Mouse (Mus musculus): ENCODE measurements around the gene Baiap3. TPM values are rescaled to one million over a fixed set of nuclear protein-coding genes. Genes with fewer than 3 reads are reported as not detected.
"Not testable (repeated sequence)": the region's sequence is repeated elsewhere in the genome, so short reads cannot be mapped to it uniquely, and the experiment has no call there.

Baiap3 gene
- polyA plus RNA-seq, 1 experiment: 1.3 TPM

DNA sequence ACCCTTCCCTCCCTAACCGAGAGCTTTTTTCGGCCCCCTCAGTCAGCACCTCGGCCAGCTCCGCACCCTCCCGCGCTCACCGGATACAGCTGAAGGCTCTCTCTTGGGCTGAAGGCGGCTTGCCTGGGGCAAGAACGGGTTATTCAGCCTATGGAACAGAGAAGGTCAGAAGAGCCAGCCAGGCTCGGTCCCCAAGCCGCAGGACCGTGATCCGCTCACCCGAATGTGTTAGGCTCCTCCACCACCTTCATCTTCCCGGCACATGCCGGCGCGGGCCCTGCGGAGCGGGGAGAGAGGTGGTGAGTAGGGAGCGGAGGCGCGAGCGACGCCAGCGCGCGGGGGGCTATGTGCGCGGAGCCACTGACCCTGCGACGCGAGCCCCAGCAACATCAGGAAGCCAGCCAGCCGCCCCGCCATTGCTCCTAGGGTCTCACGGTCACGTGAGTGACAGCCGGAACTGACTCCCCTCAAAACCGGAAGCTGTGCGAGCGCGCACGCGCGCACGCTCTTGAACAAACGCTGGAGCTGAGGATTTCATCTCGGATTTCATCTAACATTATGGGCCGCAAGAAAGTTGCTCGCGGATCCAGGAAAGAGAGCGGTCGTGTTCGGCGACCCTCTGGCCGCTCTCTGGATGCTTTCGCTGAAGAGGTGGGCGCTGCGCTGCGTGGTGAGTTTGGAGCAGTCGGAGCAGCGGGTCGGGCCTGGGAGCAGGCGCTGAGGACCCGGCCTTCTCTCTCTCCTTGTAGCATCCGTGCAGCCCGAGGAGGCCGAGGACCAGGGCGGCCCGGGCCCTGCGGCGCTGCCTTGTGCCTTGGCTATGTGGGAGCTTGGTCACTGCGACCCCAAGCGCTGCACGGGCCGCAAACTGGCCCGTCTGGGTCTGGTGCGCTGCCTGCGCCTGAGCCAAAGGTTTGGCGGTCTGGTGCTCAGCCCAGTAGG lies 16.2 kb downstream of the Baiap3 start, which contains the start of the genes Gnptg and Tsr3:
TSS of gene Gnptg (minus strand) at position 430 of the 942 bp plus-strand sequence.
TSS of gene Tsr3 (plus strand) at position 476 of the 942 bp plus-strand sequence.
- no peak for TF ChIP-seq EP300 (IDR thresholded peaks at IDR 0.05; ENCODE audit: insufficient read depth, low read depth, low read length)
- no peak for TF ChIP-seq CTCF (IDR thresholded peaks at IDR 0.05; ENCODE audit: low read depth, low read length)
- peak; percentile 26 for TF ChIP-seq POLR2A (IDR thresholded peaks at IDR 0.05; ENCODE audit: insufficient read depth, low read length)
- H3K4me1 ChIP-seq (ENCODE audit: control insufficient read depth, insufficient read depth, low read length): peaks cover 2% of the 10 kb centered on the region
- H3K27me3 ChIP-seq (ENCODE audit: control insufficient read depth, insufficient read depth, low read length, poor library complexity, severe bottlenecking): no peaks in the 10 kb centered on the region
- H3K9ac ChIP-seq (ENCODE audit: low read depth, poor library complexity, severe bottlenecking): peak within 1 kb of the TSS; percentile 85
- H3K4me3 ChIP-seq (ENCODE audit: low read depth, low read length): peak within 1 kb of the TSS; percentile 90
- no peaks in the 10 kb centered on the region for H3K9me3 ChIP-seq (replicated peaks; ENCODE audit: control insufficient read depth, insufficient read depth, low read length, poor library complexity, severe bottlenecking)
- H3K36me3 ChIP-seq (ENCODE audit: control insufficient read depth, insufficient read depth, low read length, poor library complexity, severe bottlenecking): 0 out of 2 replicates have a peak, but pooled peaks cover 3% of the 10 kb centered on the region
- H3K27ac ChIP-seq (ENCODE audit: insufficient read depth, low read length): no peak within 1 kb of the TSS; the same call in 1 of the 2 replicates

GRCm38 (mm10) chr17:25235635-25236034 lies 20.5 kb downstream of the Baiap3 start:
- Histone ChIP-seq H3K9me3 (replicated peaks; ENCODE audit: control insufficient read depth, insufficient read depth, low read length, poor library complexity, severe bottlenecking) (no peaks in the 10 kb centered on the region), H3K27me3 (ENCODE audit: control insufficient read depth, insufficient read depth, low read length, poor library complexity, severe bottlenecking) (no peaks in the 10 kb centered on the region), H3K36me3 (ENCODE audit: control insufficient read depth, insufficient read depth, low read length, poor library complexity, severe bottlenecking) (peaks cover 11% of the 10 kb centered on the region; the same call in 1 of the 2 replicates), H3K4me3 (ENCODE audit: low read depth, low read length) (no peak overlapping the region), H3K9ac (ENCODE audit: low read depth, poor library complexity, severe bottlenecking) (no peak overlapping the region), H3K27ac (ENCODE audit: insufficient read depth, low read length) (no peak overlapping the region), H3K4me1 (ENCODE audit: control insufficient read depth, insufficient read depth, low read length) (no peaks in the 10 kb centered on the region)
- TF ChIP-seq EP300 (IDR thresholded peaks at IDR 0.05; ENCODE audit: insufficient read depth, low read depth, low read length): no peak
- no peak for TF ChIP-seq CTCF (IDR thresholded peaks at IDR 0.05; ENCODE audit: low read depth, low read length)
- no peak for TF ChIP-seq POLR2A (IDR thresholded peaks at IDR 0.05; ENCODE audit: insufficient read depth, low read length)

DNA sequence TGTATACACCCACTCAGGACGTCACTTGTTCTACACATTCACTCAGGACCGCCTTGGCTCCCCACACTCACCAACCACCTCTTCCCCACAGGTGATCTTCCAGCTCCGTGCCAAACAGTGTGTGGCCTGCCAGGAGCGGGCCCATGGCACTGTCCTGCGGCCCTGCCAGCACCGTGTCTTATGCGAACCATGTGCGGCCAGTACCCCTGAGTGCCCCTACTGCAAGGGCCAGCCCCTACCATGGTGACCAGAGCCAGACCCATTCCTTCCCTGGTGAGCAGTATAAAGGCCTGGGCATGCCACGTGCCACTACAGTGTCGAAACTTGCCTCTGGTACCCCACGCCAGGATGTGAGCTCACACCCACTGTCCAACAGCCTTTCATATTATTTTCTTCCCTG lies 24.5 kb downstream of the Baiap3 start:
- not testable (repeated sequence) for H3K9ac ChIP-seq (ENCODE audit: low read depth, poor library complexity, severe bottlenecking)
- peaks cover 17% of the 10 kb centered on the region for H3K36me3 ChIP-seq (ENCODE audit: control insufficient read depth, insufficient read depth, low read length, poor library complexity, severe bottlenecking)

GRCm38 (mm10) chr17:25230700-25231099 lies 25.5 kb downstream of the Baiap3 start:
- H3K4me3 ChIP-seq (ENCODE audit: low read depth, low read length): no peak overlapping the region
- H3K4me1 ChIP-seq (ENCODE audit: control insufficient read depth, insufficient read depth, low read length): no peaks in the 10 kb centered on the region
- H3K27me3 ChIP-seq (ENCODE audit: control insufficient read depth, insufficient read depth, low read length, poor library complexity, severe bottlenecking): no peaks in the 10 kb centered on the region
- no peak overlapping the region for H3K27ac ChIP-seq (ENCODE audit: insufficient read depth, low read length)
- peaks cover 17% of the 10 kb centered on the region for H3K36me3 ChIP-seq (ENCODE audit: control insufficient read depth, insufficient read depth, low read length, poor library complexity, severe bottlenecking)
- no peak overlapping the region for H3K9ac ChIP-seq (ENCODE audit: low read depth, poor library complexity, severe bottlenecking)
- H3K9me3 ChIP-seq (replicated peaks; ENCODE audit: control insufficient read depth, insufficient read depth, low read length, poor library complexity, severe bottlenecking): no peaks in the 10 kb centered on the region
- TF ChIP-seq EP300 (IDR thresholded peaks at IDR 0.05; ENCODE audit: insufficient read depth, low read depth, low read length) (no peak), CTCF (IDR thresholded peaks at IDR 0.05; ENCODE audit: low read depth, low read length) (no peak), POLR2A (IDR thresholded peaks at IDR 0.05; ENCODE audit: insufficient read depth, low read length) (no peak)

More for the DNA sequence above, 24.5 kb downstream of the Baiap3 start:
- not testable (repeated sequence) for H3K9me3 ChIP-seq (replicated peaks; ENCODE audit: control insufficient read depth, insufficient read depth, low read length, poor library complexity, severe bottlenecking); H3K27ac ChIP-seq (ENCODE audit: insufficient read depth, low read length); H3K27me3 ChIP-seq (ENCODE audit: control insufficient read depth, insufficient read depth, low read length, poor library complexity, severe bottlenecking); H3K4me3 ChIP-seq (ENCODE audit: low read depth, low read length); H3K4me1 ChIP-seq (ENCODE audit: control insufficient read depth, insufficient read depth, low read length)

DNA sequence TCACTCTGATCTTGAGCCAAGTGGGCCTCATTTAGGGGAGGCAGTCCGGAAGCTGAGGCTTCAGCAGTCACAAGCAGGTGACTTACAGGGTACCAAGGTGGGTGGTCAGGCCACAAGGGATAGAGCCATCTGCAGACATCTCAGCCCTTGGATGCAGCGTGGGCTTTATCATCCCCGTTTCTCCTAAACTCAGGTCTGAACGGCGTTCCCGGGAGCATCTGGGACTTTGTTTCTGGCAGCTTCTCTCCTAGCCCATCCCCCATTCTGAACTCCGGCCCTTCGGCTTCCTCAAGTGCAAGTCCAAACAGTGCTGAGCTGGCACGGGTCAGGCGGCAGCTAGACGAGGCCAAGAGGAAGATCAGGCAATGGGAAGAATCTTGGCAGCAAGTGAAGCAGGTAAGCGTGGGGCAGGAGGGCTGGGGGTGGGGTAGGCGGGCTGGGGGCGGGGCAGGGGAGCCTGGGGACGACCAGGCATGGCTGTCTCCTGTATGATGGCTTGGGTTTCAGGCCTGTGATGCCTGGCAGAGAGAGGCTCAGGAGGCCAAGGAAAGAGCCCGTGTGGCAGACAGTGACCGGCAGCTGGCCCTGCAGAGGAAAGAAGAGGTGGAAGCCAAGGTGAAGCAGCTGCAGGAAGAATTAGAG lies 26.0 kb downstream of the Baiap3 start:
- not testable (repeated sequence) for H3K9me3 ChIP-seq (replicated peaks; ENCODE audit: control insufficient read depth, insufficient read depth, low read length, poor library complexity, severe bottlenecking); H3K4me1 ChIP-seq (ENCODE audit: control insufficient read depth, insufficient read depth, low read length); H3K27ac ChIP-seq (ENCODE audit: insufficient read depth, low read length); H3K9ac ChIP-seq (ENCODE audit: low read depth, poor library complexity, severe bottlenecking); H3K27me3 ChIP-seq (ENCODE audit: control insufficient read depth, insufficient read depth, low read length, poor library complexity, severe bottlenecking); H3K4me3 ChIP-seq (ENCODE audit: low read depth, low read length)
- H3K36me3 ChIP-seq (ENCODE audit: control insufficient read depth, insufficient read depth, low read length, poor library complexity, severe bottlenecking): peaks cover 17% of the 10 kb centered on the region

DNA sequence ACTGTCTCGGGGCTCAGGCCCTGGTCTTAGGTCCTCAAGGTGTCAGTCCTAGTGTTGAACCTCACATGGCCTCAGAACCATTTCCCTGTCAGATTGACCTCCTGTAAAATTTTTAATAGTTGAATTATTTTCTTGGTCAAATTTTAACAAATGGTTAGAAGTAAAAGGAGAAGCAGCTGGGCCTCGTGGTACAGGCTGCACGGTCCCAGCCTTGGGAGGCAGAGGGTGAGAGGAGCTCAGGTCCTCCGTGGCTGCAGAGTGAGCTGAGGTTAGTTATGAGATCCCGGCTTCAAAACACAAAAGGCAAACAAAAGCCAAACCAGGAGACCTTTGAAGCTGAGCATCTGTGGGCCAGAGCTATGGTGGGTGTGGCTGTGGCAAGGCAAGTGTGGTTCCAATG lies 28.2 kb downstream of the Baiap3 start:
- Histone ChIP-seq H3K27ac (ENCODE audit: insufficient read depth, low read length) (no peak overlapping the region), H3K4me3 (ENCODE audit: low read depth, low read length) (no peak overlapping the region), H3K9me3 (replicated peaks; ENCODE audit: control insufficient read depth, insufficient read depth, low read length, poor library complexity, severe bottlenecking) (no peaks in the 10 kb centered on the region), H3K27me3 (ENCODE audit: control insufficient read depth, insufficient read depth, low read length, poor library complexity, severe bottlenecking) (no peaks in the 10 kb centered on the region), H3K4me1 (ENCODE audit: control insufficient read depth, insufficient read depth, low read length) (peaks cover 2% of the 10 kb centered on the region), H3K36me3 (ENCODE audit: control insufficient read depth, insufficient read depth, low read length, poor library complexity, severe bottlenecking) (peaks cover 12% of the 10 kb centered on the region), H3K9ac (ENCODE audit: low read depth, poor library complexity, severe bottlenecking) (no peak overlapping the region)
- TF ChIP-seq CTCF (IDR thresholded peaks at IDR 0.05; ENCODE audit: low read depth, low read length) (no peak), EP300 (IDR thresholded peaks at IDR 0.05; ENCODE audit: insufficient read depth, low read depth, low read length) (no peak), POLR2A (IDR thresholded peaks at IDR 0.05; ENCODE audit: insufficient read depth, low read length) (no peak)

Data from ES-Bruce4 (cell line).